Mouse (Mus musculus) 416B (cell line): ENCODE measurements around the gene Galnt18.

Source experiments
- DNase-seq: peaks from one replicate; pipeline ENCODE4 v3.0.0; 2011; ENCODE audit warnings: low read depth

Gene Galnt18

GRCm38 (mm10) chr7:111563316-111564110 is 216.3 kb downstream of the Galnt18 start:
- no peak for DNase-seq

- no peak for DNase-seq
Observed at GRCm38 (mm10) chr7:111560097-111560496, 219.7 kb downstream of the Galnt18 start.

GRCm38 (mm10) chr7:111559011-111559410 is 220.8 kb downstream of the Galnt18 start:
- DNase-seq = no peak

- DNase-seq = no peak
Observed at GRCm38 (mm10) chr7:111550987-111551386, 228.8 kb downstream of the Galnt18 start.

GRCm38 (mm10) chr7:111547069-111547468 is 232.7 kb downstream of the Galnt18 start:
- no peak for DNase-seq

- DNase-seq = no peak
Observed at GRCm38 (mm10) chr7:111545614-111546013, 234.2 kb downstream of the Galnt18 start.

GRCm38 (mm10) chr7:111537946-111538345 is 241.8 kb downstream of the Galnt18 start:
- DNase-seq = no peak

GRCm38 (mm10) chr7:111534826-111535405 is 244.9 kb downstream of the Galnt18 start:
- no peak for DNase-seq

GRCm38 (mm10) chr7:111528961-111529643 is 250.7 kb downstream of the Galnt18 start:
- DNase-seq = no peak

- DNase-seq = no peak
Observed at GRCm38 (mm10) chr7:111528462-111528861, 251.3 kb downstream of the Galnt18 start.

GRCm38 (mm10) chr7:111520881-111521280 is 258.9 kb downstream of the Galnt18 start:
- no peak for DNase-seq

GRCm38 (mm10) chr7:111518581-111519242 is 261.1 kb downstream of the Galnt18 start:
- no peak for DNase-seq

- DNase-seq = no peak
Observed at GRCm38 (mm10) chr7:111516882-111517281, 262.9 kb downstream of the Galnt18 start.

GRCm38 (mm10) chr7:111515471-111515870 is 264.3 kb downstream of the Galnt18 start:
- no peak for DNase-seq

GRCm38 (mm10) chr7:111509167-111509854 is 270.5 kb downstream of the Galnt18 start:
- DNase-seq = no peak

- no peak for DNase-seq
Observed at GRCm38 (mm10) chr7:111500616-111501015, 279.2 kb downstream of the Galnt18 start.

- DNase-seq = no peak
Observed at GRCm38 (mm10) chr7:111499255-111499790, 280.5 kb downstream of the Galnt18 start.

GRCm38 (mm10) chr7:111497191-111497590 is 282.6 kb downstream of the Galnt18 start:
- no peak for DNase-seq

GRCm38 (mm10) chr7:111492242-111492949 is 287.4 kb downstream of the Galnt18 start:
- no peak for DNase-seq

- no peak for DNase-seq
Observed at GRCm38 (mm10) chr7:111491566-111491965, 288.2 kb downstream of the Galnt18 start.

- no peak for DNase-seq
Observed at GRCm38 (mm10) chr7:111486811-111487333, 292.9 kb downstream of the Galnt18 start.
